Mouse (Mus musculus) heart, adult 18-20 months (tissue): ENCODE measurements at regions not wholly inside any gene's neighbourhood (a gene's known extent, or its start where the extent isn't known, plus 50 kb on each side); places are given as distances from the start of the nearest gene placed in this dataset.
A peak's percentile ranks its signal among the peaks of the same experiment; 100 is the strongest.

Experiments used
- DNase-seq, 2 experiments: peaks; one replicate each; pipeline ENCODE4 v3.0.0; 2021 to 2022; ENCODE audit warnings: mixed read lengths in 1 of 2

GRCm38 (mm10) chr9:43930476-43930875, 112.7 kb upstream of the Thy1 start:
- no peak for DNase-seq

GRCm38 (mm10) chr9:43934012-43934690, 109.0 kb upstream of the Thy1 start:
- DNase-seq, result no peak

DNA sequence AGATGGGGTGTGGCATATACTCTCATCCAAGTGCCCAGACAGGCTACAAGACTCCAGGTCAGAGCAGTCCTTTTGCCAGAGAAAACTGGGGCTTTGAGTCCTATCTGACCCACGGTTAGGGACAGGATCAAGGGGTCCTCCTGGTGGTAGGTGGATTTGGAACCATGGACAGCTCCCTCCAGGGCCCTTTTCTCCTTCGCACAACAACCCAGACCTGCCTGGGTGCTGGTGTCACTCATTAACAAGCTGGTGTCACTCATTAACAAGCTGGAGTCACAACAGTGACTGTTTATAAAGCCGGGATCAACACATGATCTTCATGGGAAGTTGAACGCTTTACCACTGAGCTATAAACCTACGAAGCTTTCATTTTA, 108.5 kb upstream of the Thy1 start:
- DNase-seq, result no peak

- no peak for DNase-seq
These were observed 103.8 kb upstream of the Thy1 start for GRCm38 (mm10) chr9:43939336-43939735.

DNA sequence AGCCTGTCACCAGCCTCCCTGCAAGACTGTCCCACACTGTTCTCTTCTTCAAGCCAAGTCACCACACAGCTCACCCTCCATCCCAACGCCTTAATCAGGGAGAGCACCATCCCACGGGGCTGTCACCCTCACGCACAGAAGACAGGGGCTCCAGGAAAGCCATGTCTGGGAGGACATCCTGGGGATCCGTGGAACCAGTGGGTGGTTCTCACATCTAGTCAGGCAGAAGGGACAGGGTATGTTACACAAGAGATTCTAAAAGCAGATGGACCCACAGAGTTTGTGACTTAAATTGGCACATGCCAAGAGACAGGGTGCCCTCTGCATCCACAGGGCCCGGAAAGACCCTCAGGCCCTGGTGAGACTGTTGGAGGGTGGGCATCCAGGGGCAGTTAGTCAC, 101.0 kb upstream of the Thy1 start:
- no peak for DNase-seq

- DNase-seq, result no peak
These were observed 99.7 kb upstream of the Thy1 start for GRCm38 (mm10) chr9:43943522-43943921.

GRCm38 (mm10) chr9:43944816-43945741, 98.1 kb upstream of the Thy1 start:
- peak; percentile 64 to 74 for DNase-seq

DNA sequence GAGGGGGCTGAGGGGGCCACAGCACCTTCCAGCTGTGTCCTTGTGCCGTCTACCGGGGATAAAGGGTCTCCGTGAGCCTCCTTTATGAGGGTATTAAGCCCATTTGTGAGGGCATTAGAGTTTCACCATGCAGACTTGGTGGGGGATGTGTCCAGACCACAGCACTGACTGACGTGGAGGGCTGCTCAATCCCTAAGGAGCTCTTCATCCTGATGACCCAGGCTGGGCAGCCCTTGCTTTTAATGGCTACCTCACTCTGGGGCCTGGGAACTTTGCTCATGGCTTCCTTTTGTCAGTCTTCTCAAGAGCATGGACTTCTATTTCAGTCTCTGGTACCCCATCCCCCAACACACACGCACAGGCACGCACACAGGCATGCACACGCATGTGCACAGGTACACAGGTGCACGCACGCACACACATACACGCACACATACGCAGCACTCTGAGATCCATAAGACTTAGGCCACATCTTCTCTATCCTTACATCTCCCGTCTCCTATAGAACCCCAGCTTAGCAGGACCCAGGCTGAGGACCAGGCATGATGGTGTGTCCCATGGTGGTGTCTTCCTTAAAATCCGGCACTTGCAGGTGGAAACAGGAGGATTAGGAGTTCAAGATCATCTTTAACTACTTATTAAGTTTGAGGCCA, 97.1 kb upstream of the Thy1 start:
- DNase-seq, result no peak

DNA sequence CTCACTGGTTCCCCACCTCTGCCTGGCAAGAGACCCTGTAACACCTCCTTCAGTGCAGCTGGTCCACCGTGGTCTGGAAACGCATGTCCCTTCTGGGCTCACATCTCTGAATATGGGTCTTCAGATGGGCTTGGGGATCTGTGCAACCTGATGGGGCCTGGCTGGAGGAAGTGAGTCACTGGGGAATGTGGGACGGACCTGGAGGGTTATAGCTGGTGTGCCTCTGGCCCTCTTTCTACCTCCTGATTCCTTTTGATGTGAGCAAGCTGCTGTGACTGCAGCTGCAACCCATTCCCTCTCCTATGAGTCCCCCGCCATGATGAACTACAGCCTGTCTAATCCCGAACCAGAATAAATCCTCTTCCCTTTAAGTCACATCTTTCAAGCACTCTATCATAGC, 96.1 kb upstream of the Thy1 start:
- DNase-seq, result no peak

DNA sequence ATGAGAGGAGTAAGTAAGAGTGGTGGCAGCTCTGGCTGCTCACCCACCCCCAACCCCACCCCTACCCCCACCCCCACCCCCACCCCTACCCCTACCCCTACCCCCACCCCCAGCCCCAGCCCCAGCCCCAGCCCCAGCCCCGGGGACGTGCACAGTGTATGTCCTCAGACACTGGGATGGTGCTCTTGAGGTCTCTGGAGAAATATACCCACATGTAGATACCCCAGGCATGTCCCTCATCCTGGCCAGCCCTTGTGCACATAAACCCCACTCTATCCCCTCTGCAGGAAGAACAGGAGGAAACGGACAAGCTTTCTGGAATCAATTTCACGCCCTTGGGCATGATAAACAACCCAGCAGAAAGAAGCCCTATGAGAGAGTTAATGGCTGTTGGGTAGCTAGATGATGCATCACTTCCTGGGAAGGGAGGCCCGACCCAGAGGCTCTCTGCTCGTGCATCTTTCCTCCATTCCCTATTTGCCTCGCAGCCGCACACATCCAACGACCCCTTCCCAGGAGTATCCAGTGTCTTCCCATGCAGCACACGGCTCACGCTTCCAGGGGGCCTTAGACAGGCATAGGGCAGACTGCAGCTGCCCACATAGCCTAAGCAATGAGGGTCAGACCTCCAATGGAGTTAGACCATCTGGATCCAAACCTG, 95.6 kb upstream of the Thy1 start:
- no peak for DNase-seq

- peak; percentile 34 to 54 for DNase-seq
These were observed 90.1 kb upstream of the Thy1 start for GRCm38 (mm10) chr9:43953128-43953527.

GRCm38 (mm10) chr9:43959541-43959940, 83.6 kb upstream of the Thy1 start:
- peak; percentile 14 to 54 for DNase-seq

DNA sequence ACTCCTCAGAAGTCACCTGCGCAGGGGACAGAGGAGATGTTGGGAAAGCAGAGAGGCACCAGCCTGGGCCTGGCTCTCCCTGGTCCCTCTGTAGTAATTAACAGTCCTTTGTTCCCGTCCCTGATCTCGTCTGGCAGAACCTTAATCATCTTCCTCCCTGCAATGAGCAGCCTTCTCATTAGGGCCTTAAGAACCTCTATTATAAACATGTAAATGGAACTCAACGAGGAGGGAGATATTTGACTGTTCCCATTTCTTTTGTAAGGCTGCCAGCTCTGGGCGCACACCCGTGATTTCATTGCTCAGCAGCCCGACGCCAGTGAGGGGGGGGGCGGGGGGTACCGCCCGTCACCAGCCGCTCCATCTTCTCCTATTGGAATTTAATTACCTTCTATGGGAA, 81.8 kb upstream of the Thy1 start:
- DNase-seq, result no peak

DNA sequence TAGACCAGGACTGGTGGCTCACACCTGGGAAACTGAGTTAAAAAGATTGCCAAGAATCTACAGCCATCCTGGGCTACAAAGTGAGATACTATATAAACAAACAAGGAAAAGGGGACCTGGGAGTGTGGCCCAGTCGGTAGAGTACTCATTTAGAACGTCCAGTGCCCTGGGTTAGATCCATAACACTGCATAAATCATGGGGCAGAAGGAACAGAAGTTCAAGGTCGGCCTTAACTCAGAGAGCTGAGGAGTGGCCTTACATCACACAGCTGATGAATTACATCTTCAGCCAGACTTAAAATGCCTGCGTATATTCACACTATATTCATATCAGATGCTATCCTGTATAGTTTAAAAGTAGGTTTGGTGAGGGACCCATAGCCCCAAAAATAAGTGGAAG, 78.0 kb upstream of the Thy1 start:
- DNase-seq, result no peak

DNA sequence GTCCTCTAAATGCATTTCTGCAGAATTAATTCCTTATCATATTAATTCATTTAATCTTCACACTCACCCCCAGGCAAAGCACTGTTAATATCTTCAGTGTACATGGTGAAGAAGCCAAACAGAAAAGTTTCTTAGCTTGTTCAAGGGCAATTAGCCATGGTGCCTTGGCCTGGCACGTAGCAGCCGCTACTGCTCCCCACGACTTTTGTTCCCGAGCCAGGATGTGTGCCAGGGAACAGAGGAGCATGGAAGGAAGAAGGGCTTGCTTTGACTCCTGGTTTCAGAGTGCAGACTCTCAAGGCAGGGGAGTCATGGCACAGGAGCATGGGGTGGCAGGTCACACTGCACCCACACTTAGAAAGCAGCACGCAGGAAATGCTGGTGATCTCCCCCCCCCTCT, 77.4 kb upstream of the Thy1 start:
- no peak for DNase-seq

DNA sequence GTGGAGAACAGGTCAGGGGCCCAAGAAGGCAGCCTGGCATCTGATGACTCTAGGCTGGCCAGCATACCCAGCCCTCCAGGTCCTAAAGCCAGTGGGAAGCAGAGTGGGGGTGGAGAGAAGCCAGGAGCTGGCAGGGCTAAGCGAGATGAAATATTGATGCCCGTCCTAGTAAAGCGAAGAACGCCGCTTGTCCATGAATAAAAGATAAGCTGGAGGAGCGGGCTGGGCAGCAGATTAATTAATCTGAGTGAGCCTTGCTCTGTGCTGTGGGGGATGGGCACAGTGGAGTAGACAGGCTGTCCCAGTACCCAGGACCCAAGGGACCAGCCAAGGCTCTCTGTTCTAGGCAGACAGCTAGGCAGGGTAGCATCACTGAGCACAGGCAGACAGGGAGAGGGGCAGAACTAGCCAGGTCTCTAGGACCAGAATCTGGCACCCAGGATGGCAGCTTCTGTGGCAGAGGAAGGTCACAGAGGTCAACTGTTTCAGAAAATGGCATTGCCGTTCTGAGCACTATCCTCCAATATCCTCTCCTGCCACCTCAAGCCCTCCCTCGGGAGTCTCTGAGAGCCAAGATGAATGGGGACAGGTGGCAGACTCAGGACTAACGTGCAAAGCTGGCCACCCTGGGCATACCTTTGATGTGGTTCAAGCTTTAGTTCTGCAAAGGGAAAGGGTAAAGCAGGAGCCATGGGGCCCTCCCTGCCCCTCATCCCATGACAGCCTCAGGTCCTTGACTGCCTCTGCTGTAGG, 73.0 kb upstream of the Thy1 start:
- DNase-seq, result peak in 1 of 2 experiments; percentile 8

- peak; percentile 39 to 46 for DNase-seq
These were observed 72.3 kb upstream of the Thy1 start for GRCm38 (mm10) chr9:43970858-43971257.

GRCm38 (mm10) chr9:43972290-43972689, 70.9 kb upstream of the Thy1 start:
- DNase-seq, result peak; percentile 61 to 85

- DNase-seq, result no peak
These were observed 67.8 kb upstream of the Thy1 start for GRCm38 (mm10) chr9:43975405-43975804.

DNA sequence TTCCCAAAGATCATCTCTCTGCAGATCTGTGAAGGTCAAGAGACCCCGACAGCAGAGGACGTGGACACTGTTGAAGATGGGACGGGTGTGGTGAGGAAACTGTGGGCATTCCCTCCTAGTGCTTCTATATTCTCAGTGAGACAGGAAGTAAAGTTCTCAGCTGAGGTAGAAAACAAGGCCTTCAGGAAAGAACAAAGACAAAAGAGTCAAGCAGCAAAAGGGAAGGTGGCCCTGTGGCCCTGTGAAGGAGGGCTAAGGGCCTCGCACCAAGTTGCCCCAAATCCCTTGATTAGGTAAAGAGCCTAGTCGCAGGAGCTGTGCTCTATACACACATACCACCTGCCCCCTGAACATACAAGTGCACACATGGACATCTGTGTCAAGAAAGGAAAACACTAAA, 66.8 kb upstream of the Thy1 start:
- DNase-seq, result no peak

DNA sequence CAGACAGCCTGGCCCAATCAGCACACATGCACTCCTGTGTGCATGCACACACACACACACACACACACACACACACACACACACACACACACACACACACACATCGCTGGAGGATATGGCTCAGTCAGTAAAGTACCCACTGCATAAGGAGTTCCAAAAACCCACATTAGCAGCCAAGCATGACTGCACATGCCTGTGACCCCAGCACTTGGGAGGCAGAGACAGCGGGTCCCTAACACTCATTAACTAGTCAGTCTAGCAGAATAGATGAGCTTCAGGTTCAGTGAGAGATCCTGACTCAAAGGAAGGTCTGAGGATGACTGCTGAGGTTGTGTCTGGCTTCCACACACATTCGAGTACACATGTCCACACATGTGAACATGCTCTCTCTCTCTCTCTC, 65.4 kb upstream of the Thy1 start:
- no peak for DNase-seq

GRCm38 (mm10) chr9:43981376-43981775, 61.8 kb upstream of the Thy1 start:
- DNase-seq, result no peak
